Mouse (Mus musculus) thymus, adult 18-20 months (tissue): ENCODE data around the gene Tomm7.
"Not testable (repeated sequence)": the region's sequence is repeated elsewhere in the genome, so short reads cannot be mapped to it uniquely, and the experiment has no call there.

Source experiments
- DNase-seq, 2 experiments: peaks; one replicate each; pipeline ENCODE4 v3.0.0; 2022; ENCODE audit warnings: mixed read lengths in 2 of 2

Tomm7 gene

GRCm38 (mm10) chr5:23851160-23851555, 7.2 kb upstream of the Tomm7 start:
- DNase-seq, result not testable (repeated sequence)

GRCm38 (mm10) chr5:23850345-23851159, 6.6 kb upstream of the Tomm7 start:
- peak; percentile 78 to 81 for DNase-seq

DNA sequence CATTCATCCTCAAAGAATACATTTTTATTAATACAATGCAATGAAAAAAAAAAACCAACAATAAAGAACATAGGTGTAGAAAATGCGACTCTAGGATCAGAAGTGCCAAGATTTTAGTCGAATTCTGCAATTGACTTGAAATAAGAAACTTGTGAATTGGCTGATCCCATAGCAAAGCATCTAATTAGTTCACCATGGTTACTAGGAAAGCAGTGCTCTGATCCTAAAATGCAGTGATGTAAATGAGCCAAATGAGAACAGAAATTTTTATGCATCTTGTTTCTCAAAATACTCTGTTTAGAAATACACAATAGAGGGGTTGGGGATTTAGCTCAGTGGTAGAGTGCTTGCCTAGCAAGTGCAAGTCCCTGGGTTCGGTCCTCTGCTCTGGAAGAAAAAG, 1.2 kb upstream of the Tomm7 start:
- DNase-seq, result no peak

GRCm38 (mm10) chr5:23844531-23844841, 525 bp upstream of the Tomm7 start:
- DNase-seq, result no peak

DNA sequence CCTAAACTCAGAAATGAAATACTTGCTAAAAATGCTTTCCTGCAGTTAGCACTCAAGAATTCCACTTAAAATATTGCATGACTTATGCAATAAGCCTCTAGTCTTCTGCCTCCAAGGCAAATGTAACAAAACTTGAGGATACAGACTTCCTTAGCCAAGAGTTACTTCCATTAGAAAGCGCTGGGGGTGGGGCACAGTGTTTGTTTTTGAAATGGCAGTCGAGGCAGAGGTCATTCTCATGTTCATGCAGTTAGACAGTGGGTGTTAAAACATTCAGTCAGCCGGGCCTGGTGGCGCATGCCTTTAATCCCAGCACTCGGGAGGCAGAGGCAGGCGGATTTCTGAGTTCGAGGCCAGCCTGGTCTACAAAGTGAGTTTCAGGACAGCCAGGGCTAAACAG, 5.8 kb downstream of the Tomm7 start:
- DNase-seq, result no peak

DNA sequence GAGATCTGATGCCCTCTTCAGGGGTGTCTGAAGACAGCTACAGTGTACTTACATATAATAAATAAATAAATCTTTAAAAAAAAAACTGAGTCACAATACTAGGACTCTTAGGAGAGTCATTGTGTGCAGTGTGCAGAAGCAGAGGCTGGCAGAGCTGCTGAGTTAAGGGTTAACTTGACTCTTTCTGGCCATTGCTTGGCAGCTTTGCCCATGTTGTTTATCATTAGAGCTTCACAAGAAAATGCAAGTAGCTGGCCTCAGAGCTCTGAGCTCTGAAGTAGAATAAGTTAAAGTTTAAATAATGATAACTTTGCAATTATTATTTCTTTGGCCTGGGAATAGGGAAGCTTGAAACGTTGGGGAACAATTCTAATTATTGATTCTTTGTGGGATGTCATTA, 8.3 kb downstream of the Tomm7 start:
- not testable (repeated sequence) for DNase-seq

GRCm38 (mm10) chr5:23830897-23831752, 12.8 kb downstream of the Tomm7 start:
- DNase-seq, result no peak

DNA sequence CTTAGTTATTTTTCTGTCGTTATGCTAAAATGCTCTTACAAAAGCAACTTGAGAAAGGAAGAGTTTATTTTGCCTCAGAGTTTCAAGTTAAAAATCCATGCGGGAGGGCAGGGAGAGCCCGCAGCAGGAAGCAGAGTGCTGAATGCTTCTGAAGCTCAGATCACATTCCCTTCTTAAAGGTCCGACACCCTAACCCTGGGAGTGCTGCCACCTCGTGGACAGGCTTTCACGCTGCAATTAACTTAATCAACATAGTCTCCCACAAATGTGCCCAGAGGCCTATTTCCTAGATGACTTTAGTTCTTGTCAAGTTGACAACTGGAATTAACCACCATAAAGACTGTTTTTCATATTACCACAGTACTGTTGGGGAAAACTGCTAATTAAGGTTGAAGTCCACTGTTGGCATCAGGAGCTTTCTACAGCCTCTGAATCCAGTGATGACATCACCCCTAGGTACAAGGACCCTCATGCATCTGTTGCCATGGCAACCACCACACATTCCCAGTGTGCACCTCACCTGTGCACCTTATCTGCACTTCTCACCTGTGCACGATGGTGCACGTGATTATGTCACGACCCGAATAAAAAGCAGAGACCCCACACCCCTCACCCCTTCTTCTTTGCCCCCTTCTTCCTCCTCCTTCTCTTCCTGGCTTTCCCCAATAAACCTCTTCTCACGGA, 17.5 kb downstream of the Tomm7 start:
- peak in 1 of 2 experiments; percentile 39 for DNase-seq

DNA sequence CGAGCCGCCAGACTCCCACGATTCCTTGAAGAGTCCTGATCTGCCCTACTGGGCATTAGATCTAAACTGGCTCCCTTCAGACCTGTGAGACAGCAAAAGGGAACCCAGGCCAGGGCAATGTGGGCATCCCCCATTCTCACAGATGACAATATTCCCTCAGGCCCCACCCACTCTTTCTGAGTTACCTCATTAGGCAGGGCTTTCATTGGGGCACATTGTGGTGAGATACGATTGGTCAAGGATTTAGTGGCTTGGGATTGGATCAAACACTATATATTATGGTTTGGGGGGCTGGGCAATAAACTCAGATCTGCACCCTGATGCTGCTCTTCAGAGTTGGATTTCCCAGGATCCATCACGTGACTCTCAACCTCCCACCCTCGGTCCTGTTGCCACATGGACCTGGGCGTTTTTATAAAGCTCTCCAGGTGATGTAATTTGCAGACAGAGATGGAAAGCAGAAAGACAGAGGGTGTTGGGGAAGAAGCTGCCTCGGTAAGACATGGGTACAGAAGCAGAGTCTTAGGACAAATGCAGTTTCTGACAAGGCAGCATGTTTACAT, 19.7 kb downstream of the Tomm7 start:
- DNase-seq, result no peak

DNA sequence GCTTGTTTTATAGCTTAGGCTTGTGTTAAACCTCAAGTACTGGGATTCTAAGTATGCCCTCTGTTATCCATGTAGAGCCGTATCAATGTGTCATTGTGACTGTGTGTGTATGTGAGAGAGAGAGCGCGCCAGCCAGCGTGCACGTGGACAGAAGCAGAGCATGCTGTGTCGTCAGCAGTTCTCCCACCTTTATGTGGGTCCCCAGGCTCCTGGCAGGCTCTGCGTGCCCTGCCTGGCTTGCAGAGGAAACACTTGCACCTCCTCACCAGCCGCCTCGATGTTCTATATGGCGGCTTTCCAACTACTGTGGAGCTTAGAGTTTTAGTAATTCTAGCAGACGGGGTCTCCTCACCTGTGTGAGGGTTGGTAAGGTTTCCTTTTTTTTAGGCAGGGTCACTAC, 21.7 kb downstream of the Tomm7 start:
- DNase-seq, result no peak

GRCm38 (mm10) chr5:23816681-23817080, 27.3 kb downstream of the Tomm7 start:
- no peak for DNase-seq

DNA sequence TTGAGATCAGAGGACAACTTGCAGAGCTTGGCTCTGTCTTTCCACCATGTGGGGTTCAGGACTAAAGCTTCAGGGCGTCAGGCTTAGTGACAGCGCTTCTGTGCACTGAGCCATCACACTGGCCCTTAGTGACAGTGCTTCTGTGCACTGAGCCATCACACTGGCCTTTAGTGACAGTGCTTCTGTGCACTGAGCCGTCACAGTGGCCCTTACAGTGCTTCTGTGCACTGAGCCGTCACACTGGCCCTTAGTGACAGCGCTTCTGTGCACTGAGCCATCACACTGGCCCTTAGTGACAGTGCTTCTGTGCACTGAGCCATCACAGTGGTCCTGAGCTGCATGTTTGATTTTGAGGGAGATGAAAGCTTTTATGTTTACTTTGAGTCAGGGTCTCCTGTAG, 29.1 kb downstream of the Tomm7 start:
- DNase-seq, result no peak

GRCm38 (mm10) chr5:23792726-23793125, 51.2 kb downstream of the Tomm7 start:
- DNase-seq, result no peak

DNA sequence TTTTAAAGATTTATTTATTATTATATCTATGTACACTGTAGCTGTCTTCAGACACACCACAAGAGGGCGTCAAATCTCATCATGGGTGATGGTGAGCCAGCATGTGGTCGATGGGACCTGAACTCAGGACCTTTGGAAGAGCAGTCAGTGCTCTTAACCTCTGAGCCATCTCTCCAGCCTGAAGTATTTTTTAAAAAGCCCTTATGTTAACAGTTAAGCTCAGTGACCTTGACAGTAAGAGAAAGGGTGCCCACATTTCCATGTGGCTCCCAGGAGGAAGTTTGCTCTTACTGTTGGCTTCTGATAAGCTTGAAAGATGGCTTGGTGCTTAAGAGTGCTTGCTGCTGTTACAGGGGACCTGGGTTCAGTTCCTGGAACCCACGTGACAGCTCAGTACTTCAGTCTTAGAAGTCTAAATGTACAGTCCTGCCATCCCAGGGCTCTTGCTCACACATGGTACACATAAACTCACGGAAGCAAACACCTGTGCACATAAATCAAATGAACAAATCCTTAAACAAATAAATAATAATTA, 54.8 kb downstream of the Tomm7 start:
- no peak for DNase-seq
